Mouse (Mus musculus): ENCODE results near the gene Tpra1.

- no peak for TF ChIP-seq MAFK (IDR thresholded peaks at IDR 0.05; ENCODE audit: insufficient read depth, low read depth, low read length)
- no peak for TF ChIP-seq ZNF384 (IDR thresholded peaks at IDR 0.05; ENCODE audit: low read depth, low read length)
Observed at GRCm38 (mm10) chr6:88927595-88927994, 25.5 kb downstream of the Tpra1 start.

Data from ES-E14 (cell line).